Mouse (Mus musculus): ENCODE measurements around the gene Svip.

Gene Svip

DNA sequence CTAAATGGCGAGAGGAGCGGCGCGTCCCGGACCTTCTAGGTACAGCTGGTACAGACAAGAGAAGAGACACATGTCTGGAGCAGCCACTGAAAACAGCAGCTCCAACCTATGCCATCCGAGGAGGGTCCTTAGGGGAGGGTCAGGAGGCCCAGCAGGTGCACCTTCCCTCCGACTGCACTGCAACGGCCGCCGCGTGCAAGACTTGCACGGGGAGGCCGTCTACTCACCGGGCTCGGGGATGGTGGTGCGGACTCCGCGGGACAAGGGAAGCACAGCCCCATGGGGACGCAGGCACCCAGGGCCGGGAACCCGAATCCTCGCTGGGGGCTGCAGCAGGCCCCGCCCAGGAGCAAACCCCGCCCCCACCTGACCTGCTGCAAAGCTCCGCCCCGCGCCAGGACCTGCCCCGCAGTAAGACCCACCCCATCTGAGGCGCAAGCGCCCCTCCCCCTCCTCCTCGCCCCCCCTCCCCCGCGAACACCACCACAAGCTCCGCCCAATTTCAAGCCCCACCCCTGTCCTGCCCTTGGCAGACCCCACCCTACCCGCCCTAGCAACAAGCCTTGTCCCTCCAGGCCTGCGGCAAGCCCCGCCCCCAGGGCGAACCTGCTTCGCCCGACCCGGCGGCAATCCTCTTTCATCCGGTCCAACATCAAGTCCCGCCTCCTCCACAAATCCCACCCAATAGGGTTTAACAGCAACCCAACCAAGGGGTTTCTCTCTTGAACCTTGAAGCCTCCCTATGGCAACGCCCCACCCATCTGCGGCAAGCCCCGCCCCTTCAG, at the start of gene Svip:
TSS of gene Svip (minus strand) at position 508 of the 785 bp plus-strand sequence.
- DNase-seq (ENCODE audit: low spot score in 2 of 2): peak; percentile 55 to 69

- no peak for DNase-seq (ENCODE audit: low spot score in 2 of 2)
These were observed 32.1 kb upstream of the Svip start for GRCm38 (mm10) chr7:52037600-52038582.

DNA sequence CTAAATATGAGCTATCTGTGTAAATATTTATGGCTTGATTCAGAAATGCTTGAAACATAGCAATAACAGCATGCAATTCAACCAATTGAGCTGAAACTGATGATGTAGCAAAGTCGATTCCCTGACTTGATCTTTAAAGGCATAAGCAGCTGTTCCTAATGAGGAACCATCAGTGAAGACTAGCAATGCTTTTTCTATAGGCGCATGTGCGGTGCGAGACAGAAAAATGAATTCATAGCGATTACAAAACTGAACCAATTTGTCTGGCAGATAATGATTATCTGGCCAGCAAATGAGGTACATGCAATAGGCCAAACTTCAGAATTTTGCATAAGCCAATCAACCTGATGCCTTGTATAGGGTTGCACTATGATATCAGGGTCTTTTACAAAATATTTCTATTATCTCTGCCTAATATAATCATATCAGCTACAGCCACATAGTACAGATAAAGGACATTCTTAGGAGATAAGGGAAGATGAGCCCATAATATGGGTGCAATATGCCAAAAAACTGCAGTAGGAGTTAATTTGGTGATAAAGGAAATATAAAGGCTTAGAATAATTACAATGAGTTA, 18.3 kb upstream of the Svip start:
- DNase-seq (ENCODE audit: low spot score in 2 of 2): no peak

DNA sequence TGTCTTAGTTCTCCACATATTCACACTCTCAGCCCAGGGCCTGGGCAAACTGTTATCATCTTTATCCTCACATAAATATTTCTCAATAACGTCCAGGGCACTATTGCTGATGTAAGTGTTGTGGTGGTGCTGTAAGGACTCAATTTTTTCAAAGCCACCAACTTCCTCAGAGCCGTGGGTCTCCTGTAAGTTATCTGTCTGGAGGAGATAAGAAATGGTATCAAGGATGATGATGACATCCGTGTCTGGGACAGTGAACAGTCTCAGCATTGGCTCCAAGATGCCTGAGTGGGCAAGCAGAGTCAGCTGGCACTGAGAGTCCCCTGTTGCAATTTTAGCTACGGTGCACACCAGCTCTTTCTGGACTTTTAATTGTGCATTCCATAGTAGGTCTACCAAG, 16.2 kb upstream of the Svip start:
- no peak for DNase-seq (ENCODE audit: low spot score in 2 of 2)

GRCm38 (mm10) chr7:52015628-52016027, 9.8 kb upstream of the Svip start, which contains the start of gene 1700015G11Rik:
Gene 1700015G11Rik (minus strand): TSS chr7:52015728.
- DNase-seq (ENCODE audit: low spot score in 2 of 2): no peak

GRCm38 (mm10) chr7:52015180-52015579, 9.4 kb upstream of the Svip start:
- no peak for DNase-seq (ENCODE audit: low spot score in 2 of 2)

DNA sequence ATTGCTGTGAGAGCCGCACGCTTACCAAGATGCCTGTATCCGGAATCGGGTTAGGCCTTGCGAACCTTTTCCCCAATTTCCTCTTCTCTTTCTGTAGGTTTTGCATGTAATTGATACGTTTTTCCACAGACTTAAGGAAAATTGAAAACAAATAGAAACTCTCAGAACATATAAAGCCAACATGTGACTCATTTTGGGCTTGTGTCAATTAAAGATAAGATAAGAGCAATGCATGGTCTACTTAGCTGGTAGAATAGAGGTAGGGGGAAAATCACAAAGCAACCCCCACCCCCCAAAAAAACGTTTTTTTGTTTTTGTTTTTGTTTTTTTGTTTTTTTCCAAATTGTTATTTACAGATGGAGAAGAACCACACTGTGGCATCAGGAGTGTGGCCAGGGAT, 7.6 kb upstream of the Svip start:
- DNase-seq (ENCODE audit: low spot score in 2 of 2): no peak

GRCm38 (mm10) chr7:52007138-52007537, 1.3 kb upstream of the Svip start:
- DNase-seq (ENCODE audit: low spot score in 2 of 2): no peak

GRCm38 (mm10) chr7:52006296-52006630, 445 bp upstream of the Svip start:
- no peak for DNase-seq (ENCODE audit: low spot score in 2 of 2)

DNA sequence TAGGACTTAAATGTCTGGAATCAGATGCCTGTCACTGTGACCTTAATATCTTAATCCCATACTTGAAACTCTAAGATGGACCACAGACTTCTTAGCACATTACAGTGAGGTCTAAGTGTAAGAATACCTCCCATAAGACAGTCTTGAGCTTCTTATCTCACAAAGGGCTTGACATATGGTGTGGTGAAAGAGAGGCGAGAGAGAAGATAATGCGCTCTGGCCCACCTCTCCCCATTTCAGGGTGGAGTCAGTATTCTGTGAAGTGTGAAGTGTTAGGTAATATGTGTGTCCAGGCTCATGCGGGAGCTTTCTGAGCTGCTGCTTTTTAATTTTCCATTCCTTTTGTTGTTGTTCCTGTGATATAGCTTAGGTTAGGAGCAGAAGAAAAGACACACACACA, 14.8 kb downstream of the Svip start:
- no peak for DNase-seq (ENCODE audit: low spot score in 2 of 2)

DNA sequence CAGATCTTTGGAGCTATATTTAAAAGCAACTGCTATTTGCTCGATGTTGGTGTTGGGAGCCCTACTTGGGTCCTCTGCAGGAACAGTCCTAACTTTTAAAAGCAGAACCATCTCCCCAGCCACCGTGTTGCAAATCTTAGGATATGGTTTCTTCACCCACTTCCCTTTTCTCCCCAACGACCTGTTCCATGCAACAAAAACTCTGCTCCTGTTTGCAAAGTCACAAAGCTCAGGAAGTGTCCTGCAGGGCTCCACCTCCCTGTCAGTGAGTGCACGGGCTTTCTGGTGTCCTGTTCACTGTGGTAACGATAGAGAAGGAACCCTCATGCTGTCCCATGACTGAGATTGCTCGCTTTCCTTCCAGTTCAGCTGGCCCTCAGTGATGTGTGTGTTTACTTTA, 18.9 kb downstream of the Svip start:
- DNase-seq (ENCODE audit: low spot score in 2 of 2): no peak

- no peak for DNase-seq (ENCODE audit: low spot score in 2 of 2)
These were observed 20.1 kb downstream of the Svip start for GRCm38 (mm10) chr7:51985763-51986162.

DNA sequence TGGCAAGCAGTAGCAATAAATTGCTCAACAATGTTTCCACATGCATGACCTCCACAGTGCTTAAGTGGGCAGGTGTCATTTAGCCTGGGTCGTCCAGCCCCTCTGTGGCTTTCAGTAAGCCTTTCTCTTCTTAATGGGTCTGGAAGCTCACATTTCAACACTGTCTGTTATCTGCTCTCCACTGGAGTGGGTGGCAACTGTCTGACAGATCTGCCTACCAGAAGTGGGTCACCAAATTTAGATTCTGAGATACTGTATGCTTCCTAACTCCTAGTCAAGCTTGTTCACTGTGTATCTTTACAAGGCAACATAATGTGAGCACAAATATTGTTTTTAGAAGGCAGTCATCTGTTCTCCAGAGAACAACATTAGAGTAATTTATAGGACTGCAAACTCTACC, 23.5 kb downstream of the Svip start:
- no peak for DNase-seq (ENCODE audit: low spot score in 2 of 2)

- DNase-seq (ENCODE audit: low spot score in 2 of 2): peak in 1 of 2 experiments; percentile 6
These were observed 26.5 kb downstream of the Svip start for GRCm38 (mm10) chr7:51979271-51979670.

- DNase-seq (ENCODE audit: low spot score in 2 of 2): no peak
These were observed 30.6 kb downstream of the Svip start for GRCm38 (mm10) chr7:51975181-51975580.

DNA sequence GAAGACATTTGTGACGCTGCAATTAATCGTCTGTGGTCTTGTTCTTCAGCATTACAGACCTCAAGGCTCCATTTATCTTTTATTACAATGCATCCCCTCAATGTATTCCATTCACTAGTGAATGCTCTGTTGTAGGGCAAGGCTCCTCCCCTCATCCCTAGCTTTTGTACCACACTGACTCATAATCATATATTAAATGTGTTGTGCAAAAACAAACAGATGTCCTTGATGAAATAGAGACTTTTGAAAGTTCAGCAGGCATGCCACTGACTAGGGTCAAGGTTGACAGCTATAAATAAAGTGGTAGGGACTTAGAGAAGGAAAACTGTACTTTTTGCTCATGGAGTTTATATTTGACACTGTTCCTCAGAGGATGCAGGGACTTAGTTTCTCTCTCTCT, 32.3 kb downstream of the Svip start:
- DNase-seq (ENCODE audit: low spot score in 2 of 2): no peak

DNA sequence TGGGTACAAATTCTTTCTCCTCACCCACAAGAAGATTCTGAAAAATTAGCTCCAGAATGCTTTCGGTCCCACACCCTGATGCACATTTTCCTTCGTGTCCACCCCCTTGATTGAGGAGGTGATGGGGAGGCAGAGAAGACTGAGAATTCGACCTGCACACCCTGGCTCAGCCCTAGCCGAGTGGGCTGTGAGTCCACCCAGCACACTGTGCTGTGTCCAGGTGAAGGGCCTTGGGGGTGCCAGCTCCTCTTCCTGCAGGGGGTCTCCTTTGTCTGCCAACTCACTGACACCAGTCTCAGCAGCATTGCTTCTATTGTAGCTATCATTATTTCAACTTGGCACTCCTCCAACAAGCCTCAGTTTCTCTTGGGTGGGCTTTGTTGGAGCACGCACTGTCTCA, 32.7 kb downstream of the Svip start:
- no peak for DNase-seq (ENCODE audit: low spot score in 2 of 2)

GRCm38 (mm10) chr7:51972252-51972855, 33.5 kb downstream of the Svip start:
- DNase-seq (ENCODE audit: low spot score in 2 of 2): peak in 1 of 2 experiments; percentile 7

GRCm38 (mm10) chr7:51969379-51969778, 36.4 kb downstream of the Svip start:
- DNase-seq (ENCODE audit: low spot score in 2 of 2): no peak

GRCm38 (mm10) chr7:51967581-51967980, 38.2 kb downstream of the Svip start:
- no peak for DNase-seq (ENCODE audit: low spot score in 2 of 2)

- no peak for DNase-seq (ENCODE audit: low spot score in 2 of 2)
These were observed 41.1 kb downstream of the Svip start for GRCm38 (mm10) chr7:51964681-51965080.
